10 mouse cellular contexts compared by ENCODE assay signal in genomic region chr7:45368178-45368577, GRCm38 (mm10). TPM values are rescaled to one million over a fixed set of nuclear protein-coding genes. Genes with fewer than 3 reads are reported as not detected.
DNase-seq lines count a peak whose midpoint lies in the region; ATAC-seq lines count a peak whose summit lies in the region.
"Had no signal": no experiment of that assay in that cellular context is flagged by ENCODE, and none has a peak within 500 bp of the region (broad histone marks: within the 10 kb centered on the region; RNA-seq: fewer than 3 reads in every experiment).

No protein-coding gene starts in this region.

- H3K4me2 ChIP-seq in embryonic facial prominence, embryonic 14.5 days (ENCODE audit: low read depth, low read length) = peak overlapping the region; percentile 97
- peak overlapping the region; percentile 71 for H3K4me2 ChIP-seq in neural tube, embryonic 15.5 days

- DNase-seq in left cerebral cortex, postnatal 36 days (ENCODE audit: low spot score in 2 of 2) = peak; percentile 45 to 52
- DNase-seq in left cerebral cortex, adult 11 months (ENCODE audit: low spot score) = no peak
- no peak for DNase-seq in embryonic facial prominence, embryonic 14.5 days (ENCODE audit: low spot score)
- DNase-seq in limb, embryonic 10.5 days (ENCODE audit: low spot score) = no peak
- no peak for DNase-seq in adrenal gland, adult 2 months
- no peak for DNase-seq in kidney, postnatal 10 days
- DNase-seq in T-cell, adult 2 months (ENCODE audit: low spot score) = no peak
- DNase-seq: lung, postnatal 4 days had no signal

- H3K9me3 ChIP-seq in embryonic facial prominence, embryonic 14.5 days (ENCODE audit: control insufficient read depth, low read length) = no peaks in the 10 kb centered on the region
- no peaks in the 10 kb centered on the region for H3K9me3 ChIP-seq in limb, embryonic 10.5 days (replicated peaks)
- no peaks in the 10 kb centered on the region for H3K9me3 ChIP-seq in neural tube, embryonic 15.5 days (replicated peaks)

- intact Hi-C loops in left cerebral cortex, postnatal 36 days (cut with DNase I) = no loop called here

- H3K4me1 ChIP-seq in embryonic facial prominence, embryonic 14.5 days (ENCODE audit: control insufficient read depth, insufficient read depth, low read length) = peaks cover 9% of the 10 kb centered on the region; the same call in 1 of the 2 replicates
- peaks cover 45% of the 10 kb centered on the region for H3K4me1 ChIP-seq in limb, embryonic 10.5 days
- H3K4me1 ChIP-seq in neural tube, embryonic 15.5 days = peaks cover 56% of the 10 kb centered on the region

- peaks cover 35% of the 10 kb centered on the region for H3K27me3 ChIP-seq in embryonic facial prominence, embryonic 14.5 days (replicated peaks; ENCODE audit: control insufficient read depth, insufficient read depth, low read length)
- peaks cover 64% of the 10 kb centered on the region for H3K27me3 ChIP-seq in limb, embryonic 10.5 days (ENCODE audit: low read depth, poor library complexity, severe bottlenecking)
- H3K27me3 ChIP-seq in neural tube, embryonic 15.5 days (replicated peaks) = peaks cover 11% of the 10 kb centered on the region; the same call in 1 of the 2 replicates

- peak overlapping the region; percentile 68; the same call in 1 of the 2 replicates for H3K4me3 ChIP-seq in embryonic facial prominence, embryonic 14.5 days (ENCODE audit: low read depth, low read length)
- H3K4me3 ChIP-seq in limb, embryonic 10.5 days = peak overlapping the region; percentile 68; the same call in 1 of the 2 replicates
- H3K4me3 ChIP-seq in neural tube, embryonic 15.5 days (replicated peaks) = peak overlapping the region; percentile 79

- peak overlapping the region; percentile 64; the same call in 1 of the 2 replicates for H3K9ac ChIP-seq in embryonic facial prominence, embryonic 14.5 days (ENCODE audit: low read depth, low read length)
- peak overlapping the region; percentile 69; the same call in 1 of the 2 replicates for H3K9ac ChIP-seq in neural tube, embryonic 15.5 days (replicated peaks)

- H3K36me3 ChIP-seq in embryonic facial prominence, embryonic 14.5 days (ENCODE audit: control insufficient read depth, insufficient read depth, low read length) = peaks cover 10% of the 10 kb centered on the region
- H3K36me3 ChIP-seq in limb, embryonic 10.5 days = peaks cover 18% of the 10 kb centered on the region
- peaks cover 10% of the 10 kb centered on the region for H3K36me3 ChIP-seq in neural tube, embryonic 15.5 days

- WGBS in embryonic facial prominence, embryonic 14.5 days = 71% methylated on average over 7 of the region's 15 CpGs
- WGBS in limb, embryonic 10.5 days = 80% methylated on average over 15 of the region's 15 CpGs
- 83% methylated on average over 15 of the region's 15 CpGs for WGBS in neural tube, embryonic 15.5 days

- ATAC-seq in embryonic facial prominence, embryonic 14.5 days (ENCODE audit: low read depth) = no peak
- ATAC-seq in neural tube, embryonic 15.5 days (ENCODE audit: low FRiP score) = no peak

- H3K27ac ChIP-seq in embryonic facial prominence, embryonic 14.5 days (replicated peaks; ENCODE audit: low read depth, low read length) = no peak overlapping the region
- no peak overlapping the region for H3K27ac ChIP-seq in limb, embryonic 10.5 days
- peak overlapping the region; percentile 90; the same call in 1 of the 2 replicates for H3K27ac ChIP-seq in neural tube, embryonic 15.5 days (replicated peaks)

RNA-seq across cellular contexts. Expression of gene Ppfia3, which starts 1.4 kb away (rescaled TPM):
- total RNA-seq in left cerebral cortex, postnatal 36 days (2021) = 100 to 1,000 TPM; 154 to 168 TPM
- 4.8 and 6.9 TPM in 2 replicates for polyA plus RNA-seq in embryonic facial prominence, embryonic 14.5 days (2014; fragmentation: Nextera tagmentation; extraction: Ambion mirVana)
- 2.4 and 5.3 TPM in 2 replicates for polyA plus RNA-seq in limb, embryonic 10.5 days (2016; fragmentation: Nextera tagmentation; extraction: Ambion mirVana)
- polyA plus RNA-seq in neural tube, embryonic 15.5 days (2015; fragmentation: Nextera tagmentation; extraction: Ambion mirVana) = 27.3 and 29.5 TPM in 2 replicates
- total RNA-seq in adrenal gland, adult 2 months (2021) = 1 to 10 TPM; 1.1 to 2.8 TPM
- 4.3 and 4.7 TPM in 2 replicates for polyA plus RNA-seq in adrenal gland, adult 2 months (2012; rRNA removed)

RNA-seq across cellular contexts. Expression of gene Lin7b, which starts 2.2 kb away (rescaled TPM):
- 100 to 1,000 TPM; 164 to 189 TPM for total RNA-seq in left cerebral cortex, postnatal 36 days (2021)
- polyA plus RNA-seq in embryonic facial prominence, embryonic 14.5 days (2014; fragmentation: Nextera tagmentation; extraction: Ambion mirVana) = 2.4 TPM in 2 replicates
- 0.40 and 0.64 TPM in 2 replicates for polyA plus RNA-seq in limb, embryonic 10.5 days (2016; fragmentation: Nextera tagmentation; extraction: Ambion mirVana)
- polyA plus RNA-seq in neural tube, embryonic 15.5 days (2015; fragmentation: Nextera tagmentation; extraction: Ambion mirVana) = 48.2 and 58.3 TPM in 2 replicates
- total RNA-seq in adrenal gland, adult 2 months (2021) = 1 to 10 TPM; 2.4 to 3.8 TPM
- 5.7 and 10.3 TPM in 2 replicates for polyA plus RNA-seq in adrenal gland, adult 2 months (2012; rRNA removed)
- total RNA-seq: gastrocnemius, adult 8-10 months had no signal

RNA-seq across cellular contexts. Expression of gene Snrnp70, which starts 27.4 kb away (rescaled TPM):
- 100 to 1,000 TPM; 273 to 486 TPM for total RNA-seq in left cerebral cortex, postnatal 36 days (2021)
- polyA plus RNA-seq in embryonic facial prominence, embryonic 14.5 days (2014; fragmentation: Nextera tagmentation; extraction: Ambion mirVana) = 56.5 and 61.1 TPM in 2 replicates
- 305 and 308 TPM in 2 replicates for polyA plus RNA-seq in limb, embryonic 10.5 days (2016; fragmentation: Nextera tagmentation; extraction: Ambion mirVana)
- 166 and 190 TPM in 2 replicates for polyA plus RNA-seq in neural tube, embryonic 15.5 days (2015; fragmentation: Nextera tagmentation; extraction: Ambion mirVana)
- 100 to 1,000 TPM; 219 to 278 TPM for total RNA-seq in adrenal gland, adult 2 months (2021)
- polyA plus RNA-seq in adrenal gland, adult 2 months (2012; rRNA removed) = 230 and 236 TPM in 2 replicates

RNA-seq across cellular contexts. Expression of gene Hrc, which starts 33.1 kb away (rescaled TPM):
- under 1 TPM; 0.27 to 0.52 TPM for total RNA-seq in left cerebral cortex, postnatal 36 days (2021)
- polyA plus RNA-seq in embryonic facial prominence, embryonic 14.5 days (2014; fragmentation: Nextera tagmentation; extraction: Ambion mirVana) = 11.0 and 15.8 TPM in 2 replicates
- 0.24 and 0.39 TPM in 2 replicates for polyA plus RNA-seq in limb, embryonic 10.5 days (2016; fragmentation: Nextera tagmentation; extraction: Ambion mirVana)
- polyA plus RNA-seq in neural tube, embryonic 15.5 days (2015; fragmentation: Nextera tagmentation; extraction: Ambion mirVana) = 0.75 and 0.79 TPM in 2 replicates
- total RNA-seq in adrenal gland, adult 2 months (2021) = under 1 TPM in 1 of 2 experiments, not detected in 1; 0.23 TPM
- polyA plus RNA-seq in adrenal gland, adult 2 months (2012; rRNA removed) = 0.18 TPM in 1 of 2 replicates, not detected in the other

RNA-seq across cellular contexts. Expression of gene Trpm4, which starts 34.6 kb away (rescaled TPM):
- total RNA-seq in left cerebral cortex, postnatal 36 days (2021) = 10 to 100 TPM; 18.0 to 20.9 TPM
- 16.6 and 18.2 TPM in 2 replicates for polyA plus RNA-seq in embryonic facial prominence, embryonic 14.5 days (2014; fragmentation: Nextera tagmentation; extraction: Ambion mirVana)
- polyA plus RNA-seq in limb, embryonic 10.5 days (2016; fragmentation: Nextera tagmentation; extraction: Ambion mirVana) = 5.2 and 8.4 TPM in 2 replicates
- polyA plus RNA-seq in neural tube, embryonic 15.5 days (2015; fragmentation: Nextera tagmentation; extraction: Ambion mirVana) = 9.4 and 12.0 TPM in 2 replicates
- 1 to 10 TPM; 5.2 to 9.4 TPM for total RNA-seq in adrenal gland, adult 2 months (2021)
- 8.8 and 11.2 TPM in 2 replicates for polyA plus RNA-seq in adrenal gland, adult 2 months (2012; rRNA removed)

Comparison
In these comparisons a context has a peak if more than half of its experiments do, and no peak if none do; other contexts are left out.
1. DNase-seq: peak in left cerebral cortex, postnatal 36 days (2 of 2); none in left cerebral cortex, adult 11 months (single experiment), embryonic facial prominence, embryonic 14.5 days (single experiment), limb, embryonic 10.5 days (single experiment), adrenal gland, adult 2 months (single experiment), kidney, postnatal 10 days (single experiment) and T-cell, adult 2 months (single experiment).
2. Peak in every context shown above with its lines, with median percentiles within 50 percentile points of each other: H3K4me3 ChIP-seq.